Mouse (Mus musculus) hindbrain, embryonic 10.5 days (tissue): ENCODE results near the gene Nexmif. TPM values are rescaled to one million over a fixed set of nuclear protein-coding genes. Genes with fewer than 3 reads are reported as not detected.
A peak's percentile ranks its signal among the peaks of the same experiment; 100 is the strongest.

Experiments used
- DNase-seq: peaks from one replicate; pipeline ENCODE4 v3.0.0-alpha.2; 2017; ENCODE audit warnings: low spot score
- H3K27ac ChIP-seq: fragments of 300-500 bp; sonication (generic); 2 replicates; pipeline ENCODE4 v1.5.1; 2016; ENCODE audit warnings: mild to moderate bottlenecking, moderate library complexity
- H3K27me3 ChIP-seq: fragments of 300-500 bp; sonication (generic); 2 replicates; pipeline ENCODE4 v1.6.1; 2016; ENCODE audit warnings: mild to moderate bottlenecking; ENCODE audit not compliant: poor library complexity, insufficient read depth, severe bottlenecking
- H3K36me3 ChIP-seq: fragments of 300-500 bp; sonication (generic); 2 replicates; pipeline ENCODE4 v1.6.1; 2016; ENCODE audit warnings: mild to moderate bottlenecking, moderate library complexity
- H3K4me1 ChIP-seq: fragments of 300-500 bp; sonication (generic); replicated peaks from 2 replicates; pipeline ENCODE4 v1.6.1; 2016; ENCODE audit warnings: mild to moderate bottlenecking
- H3K4me3 ChIP-seq: fragments of 300-500 bp; sonication (generic); 2 replicates; pipeline ENCODE4 v1.5.1; 2016; ENCODE audit warnings: mild to moderate bottlenecking, moderate library complexity
- H3K9me3 ChIP-seq: fragments of 300-500 bp; sonication (generic); 2 replicates; pipeline ENCODE4 v1.6.1; 2016; ENCODE audit warnings: mild to moderate bottlenecking, moderate library complexity
- WGBS: fragments of 180-500 bp; shearing (Covaris S2); methylation state at CpG from one replicate; pipeline ENCODE4 v1.1.7; 2016; 5-methylcytosine and 5-hydroxymethylcytosine counted together
- microRNA counts: library from miRNA; unstranded; fragments of <30 nt; microRNA quantifications from one replicate; lab custom pipeline; 2017
- polyA plus RNA-seq: library from polyadenylated mRNA; unstranded; fragments of >200 nt; fragmentation: Nextera tagmentation; extraction: Ambion mirVana; gene quantifications from 2 replicates; pipeline ENCODE4 v1.2.1, GENCODE M21; 2016

Gene Nexmif
- polyA plus RNA-seq, 1 experiment from 2014 or later, result 1.1 TPM

DNA sequence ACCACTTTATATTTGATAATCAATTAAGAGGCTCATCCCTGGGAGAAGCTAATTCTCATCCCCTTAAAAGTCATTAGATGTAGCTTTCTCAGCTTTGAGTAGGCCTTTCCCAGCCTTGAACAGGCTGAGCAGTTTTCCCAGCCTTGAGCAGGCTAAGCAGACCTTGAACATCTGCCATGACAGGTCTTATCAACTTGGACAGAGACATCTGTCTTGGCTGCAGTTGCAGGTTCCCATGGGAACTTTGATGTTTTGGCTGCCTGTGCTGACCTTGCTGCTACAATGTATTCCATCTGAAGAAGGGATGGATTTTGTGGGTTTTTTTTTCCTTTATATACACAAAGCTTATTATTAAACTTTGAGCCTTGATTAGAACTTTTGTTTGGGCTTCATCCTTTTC lies 160.7 kb downstream of the Nexmif start:
- Histone ChIP-seq H3K36me3 (no peaks in the 10 kb centered on the region), H3K27ac (no peak overlapping the region), H3K9me3 (no peaks in the 10 kb centered on the region), H3K4me3 (no peak overlapping the region), H3K27me3 (peaks cover 78% of the 10 kb centered on the region), H3K4me1 (no peaks in the 10 kb centered on the region)
- no peak for DNase-seq

DNA sequence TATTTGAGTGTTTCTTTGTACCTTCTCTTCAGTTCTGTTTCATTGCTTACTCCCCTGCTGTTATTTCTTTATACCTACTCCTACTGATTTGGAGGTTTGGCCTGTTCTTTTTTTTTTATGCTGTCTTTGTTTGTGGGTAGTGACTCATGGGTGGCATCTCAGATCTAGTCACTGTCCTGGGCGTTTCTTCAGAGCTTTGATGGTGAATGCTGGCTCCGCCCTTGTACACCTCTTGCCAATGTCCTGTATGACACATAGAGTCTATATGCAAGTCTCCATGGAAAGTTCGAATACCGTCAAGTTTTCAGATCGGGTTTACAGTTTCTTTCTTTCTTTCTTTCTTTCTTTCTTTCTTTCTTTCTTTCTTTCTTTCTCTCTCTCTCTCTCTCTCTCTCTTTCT lies 167.1 kb downstream of the Nexmif start:
- 80% methylated on average over 5 of the region's 5 CpGs for WGBS
- H3K27me3 ChIP-seq, result peaks cover 56% of the 10 kb centered on the region

DNA sequence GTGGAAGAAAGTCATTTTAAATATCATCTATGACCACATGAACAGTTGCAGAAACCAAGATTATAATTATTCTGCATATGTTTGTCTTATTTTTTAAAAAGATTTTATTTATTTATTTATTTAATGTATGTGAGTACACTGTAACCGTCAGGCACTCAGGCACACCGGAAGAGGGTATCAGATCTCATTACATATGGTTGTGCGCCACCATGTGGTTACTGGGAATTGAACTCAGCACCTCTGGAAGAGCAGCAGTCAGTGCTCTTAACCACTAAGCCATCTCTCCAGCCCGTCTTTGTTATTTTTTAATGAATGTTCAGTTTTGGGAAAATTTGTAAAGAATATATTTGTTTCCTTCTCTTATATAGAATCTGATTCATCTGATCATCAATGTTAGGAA lies 168.2 kb downstream of the Nexmif start:
- H3K36me3 ChIP-seq, result no peaks in the 10 kb centered on the region
- no peak overlapping the region for H3K27ac ChIP-seq
- H3K27me3 ChIP-seq, result peaks cover 58% of the 10 kb centered on the region
- no peak for DNase-seq
- no peaks in the 10 kb centered on the region for H3K4me1 ChIP-seq
- WGBS, result 58% methylated on average over 4 of the region's 4 CpGs
- H3K9me3 ChIP-seq, result no peaks in the 10 kb centered on the region
- H3K4me3 ChIP-seq, result no peak overlapping the region

More for the DNA sequence above, 167.1 kb downstream of the Nexmif start:
- Histone ChIP-seq H3K9me3 (no peaks in the 10 kb centered on the region), H3K4me1 (no peaks in the 10 kb centered on the region), H3K36me3 (no peaks in the 10 kb centered on the region), H3K27ac (no peak overlapping the region), H3K4me3 (no peak overlapping the region)
- DNase-seq, result no peak

MicroRNAs within 50 kb of the gene (microRNA counts, 519-probe panel; counts per million panel counts)
- 1,255 counts per million, percentile 77 among the panel's probes with 10 or more counts for microRNA mmu-miR-672 (lab: Ali Mortazavi, UCI)

Other genes with a start within 250 kb of the Nexmif start
- gene Rlim, start 219.9 kb downstream of the Nexmif start, polyA plus RNA-seq, result 27.5 and 37.0 TPM in 2 replicates
- gene Abcb7, start 212.7 kb upstream of the Nexmif start, polyA plus RNA-seq, result 6.8 and 10.3 TPM in 2 replicates